Mouse (Mus musculus) G1E (cell line): ENCODE results near the gene Pde10a.

Experiments used
- CTCF ChIP-seq: IDR thresholded peaks from 2 replicates; pipeline ENCODE4 v1.5.1; 2012; ENCODE audit warnings: low read depth, low read length, inconsistent platforms, mixed read lengths
- POLR2AphosphoS5 ChIP-seq: IDR thresholded peaks from 2 replicates; pipeline ENCODE4 v1.6.1; 2012; ENCODE audit warnings: low read depth, low read length, inconsistent platforms; ENCODE audit not compliant: insufficient replicate concordance
- TAL1 ChIP-seq: conservative IDR thresholded peaks from 2 replicates; pipeline ENCODE4 v1.6.1; 2012; ENCODE audit warnings: low read depth, low read length, inconsistent platforms, mixed read lengths

GRCm38 (mm10) chr17:8846506-8846905 is 321.3 kb downstream of the Pde10a start:
- no peak for TF ChIP-seq CTCF
- TF ChIP-seq TAL1 = no peak
- TF ChIP-seq POLR2AphosphoS5 = no peak
